Mouse (Mus musculus): ENCODE data around the gene Spag6l. TPM values are rescaled to one million over a fixed set of nuclear protein-coding genes. Genes with fewer than 3 reads are reported as not detected.
A peak's percentile ranks its signal among the peaks of the same experiment; 100 is the strongest.
"Not testable (repeated sequence)": the region's sequence is repeated elsewhere in the genome, so short reads cannot be mapped to it uniquely, and the experiment has no call there.

The Spag6l gene
- 0.48 and 0.51 TPM in 2 replicates for polyA plus RNA-seq (2015; fragmentation: Nextera tagmentation; extraction: Ambion mirVana)

DNA sequence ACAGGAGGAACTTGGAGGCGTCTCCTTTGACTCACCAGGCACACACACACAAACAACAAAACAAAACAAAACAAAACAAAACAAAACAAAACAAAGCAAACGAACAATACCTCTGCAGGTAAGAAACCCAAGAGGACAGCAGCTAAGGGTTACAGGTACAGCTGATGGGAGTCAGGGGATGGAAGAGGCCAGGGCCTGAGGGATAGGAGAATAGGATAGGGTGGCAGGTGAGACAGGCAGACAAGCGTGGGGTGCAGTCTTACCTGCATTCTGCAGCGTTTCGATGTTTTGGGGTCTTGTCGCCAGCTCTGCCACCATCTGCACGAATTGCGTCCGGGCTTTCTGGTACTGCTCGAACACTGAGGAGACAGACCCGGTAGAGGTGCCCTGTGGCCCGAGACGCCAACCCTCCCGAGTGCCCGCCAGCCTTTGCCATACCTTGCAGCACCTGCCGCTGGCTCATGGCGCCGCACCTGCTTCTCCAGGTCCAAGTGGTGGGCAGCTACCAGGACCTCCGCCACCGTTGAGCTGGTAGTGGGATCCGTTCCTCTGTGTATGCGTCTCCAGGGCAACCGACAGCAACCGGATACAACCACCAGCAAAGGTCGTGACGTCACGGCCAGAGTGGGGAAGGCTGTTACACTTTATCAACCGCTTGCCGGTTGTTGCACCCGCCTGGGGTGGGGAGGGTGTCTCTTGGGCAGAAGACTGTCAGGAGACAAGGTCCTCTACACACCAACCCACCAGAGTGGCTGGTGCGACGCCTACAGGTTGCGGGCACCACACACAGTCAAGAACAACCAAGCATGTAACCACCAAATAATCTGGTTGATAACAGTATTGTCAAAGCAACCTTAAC, at the start of gene Spag6l:
Spag6l (minus strand) TSS at position 700 of the 859 bp plus-strand sequence.
- peak within 1 kb of the TSS; percentile 76 for H3K4me2 ChIP-seq
- H3K9ac ChIP-seq, result peak within 1 kb of the TSS; percentile 21; the same call in 1 of the 2 replicates
- WGBS, result 6% methylated on average over 33 of the region's 33 CpGs
- H3K27me3 ChIP-seq, result no peaks in the 10 kb centered on the region
- H3K4me1 ChIP-seq, result peaks cover 7% of the 10 kb centered on the region
- H3K27ac ChIP-seq, result no peak within 1 kb of the TSS
- H3K9me3 ChIP-seq (replicated peaks), result no peaks in the 10 kb centered on the region
- ATAC-seq (replicated peaks; ENCODE audit: low FRiP score), result peak; percentile 92
- H3K4me3 ChIP-seq (replicated peaks), result peak within 1 kb of the TSS; percentile 44
- no peaks in the 10 kb centered on the region for H3K36me3 ChIP-seq

DNA sequence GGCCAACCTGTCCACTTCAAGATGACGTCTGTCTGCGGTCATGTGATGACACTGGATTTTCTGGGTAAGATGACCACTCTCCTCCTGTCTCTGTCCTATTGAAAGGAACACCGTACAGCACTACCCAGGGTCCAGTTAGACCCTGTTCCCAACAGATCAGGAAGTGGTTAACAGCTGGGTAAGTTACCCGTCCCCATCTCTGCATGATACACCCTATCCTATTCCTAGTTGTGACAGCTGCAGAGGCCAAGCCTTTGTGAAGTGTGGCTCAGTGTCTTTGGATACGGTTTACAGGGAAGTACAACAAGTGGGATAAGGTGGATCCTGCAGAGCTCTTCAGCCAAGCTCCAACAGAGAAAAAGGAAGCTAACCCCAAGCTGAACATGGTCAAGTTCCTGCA, 49.8 kb upstream of the Spag6l start:
- WGBS, result 92% methylated on average over 5 of the region's 5 CpGs
- peaks cover 88% of the 10 kb centered on the region for H3K36me3 ChIP-seq

DNA sequence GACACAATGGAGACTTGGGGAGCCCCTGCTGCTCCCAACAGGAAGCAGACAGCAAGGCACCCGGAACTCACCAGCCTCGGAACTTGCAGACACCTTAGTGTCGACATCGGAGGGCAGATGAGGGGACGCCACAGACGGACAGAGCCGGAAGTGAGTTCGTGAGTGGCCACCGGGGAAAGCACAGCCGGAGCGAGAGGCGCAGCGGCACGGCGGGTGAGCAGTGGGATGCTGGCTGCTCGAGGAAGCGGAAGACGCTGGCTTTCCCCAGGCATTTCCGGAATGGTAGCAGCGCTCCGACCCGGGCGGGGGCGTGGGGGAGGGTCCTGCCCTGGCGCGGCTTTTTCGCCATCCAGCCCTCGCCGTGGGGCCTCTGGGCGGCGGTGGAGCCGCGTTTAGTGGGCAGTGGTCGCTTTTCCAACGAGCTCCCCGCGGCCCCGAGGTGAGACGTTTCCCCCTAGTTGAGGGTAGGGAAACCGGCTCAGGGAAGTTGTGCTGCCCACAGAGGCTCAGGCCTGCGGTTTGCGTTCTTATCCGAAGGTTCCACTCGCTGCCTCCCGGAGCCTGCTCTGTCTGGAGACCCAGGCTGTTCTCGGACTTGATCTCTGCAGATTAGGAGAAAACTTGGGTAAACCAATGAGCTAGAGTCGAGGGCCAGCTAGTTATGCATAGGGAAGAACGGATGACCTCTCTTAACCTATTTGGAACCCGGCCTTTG, 41.5 kb upstream of the Spag6l start, which contains the start of the genes Top3b and Vpreb1:
Top3b (plus strand) TSS at position 120 of the 715 bp plus-strand sequence.
Vpreb1 (minus strand) TSS at position 227 of the 715 bp plus-strand sequence.
- ATAC-seq (replicated peaks; ENCODE audit: low FRiP score), result peak; percentile 98
- Histone ChIP-seq H3K36me3 (peaks cover 8% of the 10 kb centered on the region), H3K27me3 (no peaks in the 10 kb centered on the region), H3K9ac (peak within 1 kb of the TSS; percentile 90), H3K4me1 (peaks cover 13% of the 10 kb centered on the region), H3K27ac (peak within 1 kb of the TSS; percentile 95), H3K9me3 (replicated peaks) (peaks cover 1% of the 10 kb centered on the region; the same call in 1 of the 2 replicates), H3K4me2 (peak within 1 kb of the TSS; percentile 71), H3K4me3 (replicated peaks) (peak within 1 kb of the TSS; percentile 66)
- WGBS, result under 1% methylated on average over 49 of the region's 49 CpGs

More for the DNA sequence above, 49.8 kb upstream of the Spag6l start:
- no peak overlapping the region for H3K4me3 ChIP-seq (replicated peaks)
- H3K4me2 ChIP-seq, result no peak overlapping the region
- no peak overlapping the region for H3K27ac ChIP-seq
- H3K27me3 ChIP-seq, result no peaks in the 10 kb centered on the region
- peaks cover 7% of the 10 kb centered on the region; the same call in 1 of the 2 replicates for H3K9me3 ChIP-seq (replicated peaks)
- H3K4me1 ChIP-seq, result no peaks in the 10 kb centered on the region
- no peak for ATAC-seq (replicated peaks; ENCODE audit: low FRiP score)
- no peak overlapping the region for H3K9ac ChIP-seq

DNA sequence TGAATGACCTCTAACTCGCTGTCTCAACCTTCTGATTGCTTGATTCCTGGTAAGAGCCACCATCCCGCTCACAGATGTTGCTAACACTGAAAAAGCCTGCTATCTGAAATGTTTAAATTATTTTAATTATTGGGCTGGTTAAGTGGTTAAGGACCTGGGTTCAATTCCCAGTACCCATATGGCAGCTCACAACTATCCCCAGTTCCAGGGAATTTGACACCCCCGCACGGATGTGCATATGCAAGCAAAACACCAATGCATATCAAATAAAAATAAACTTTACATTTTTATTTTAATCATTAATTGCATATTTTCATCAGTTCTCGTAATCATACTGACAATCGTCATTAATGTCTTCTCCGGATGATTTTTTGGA, 41.0 kb upstream of the Spag6l start:
- Histone ChIP-seq H3K36me3 (peaks cover 4% of the 10 kb centered on the region), H3K4me2 (peak overlapping the region; percentile 71), H3K9ac (peak overlapping the region; percentile 90), H3K27me3 (no peaks in the 10 kb centered on the region), H3K9me3 (replicated peaks) (no peaks in the 10 kb centered on the region), H3K4me3 (replicated peaks) (peak overlapping the region; percentile 66), H3K27ac (peak overlapping the region; percentile 95), H3K4me1 (peaks cover 13% of the 10 kb centered on the region)
- 35% methylated on average over 7 of the region's 7 CpGs for WGBS
- ATAC-seq (replicated peaks; ENCODE audit: low FRiP score), result peak; percentile 34; the same call in 1 of the 2 replicates

DNA sequence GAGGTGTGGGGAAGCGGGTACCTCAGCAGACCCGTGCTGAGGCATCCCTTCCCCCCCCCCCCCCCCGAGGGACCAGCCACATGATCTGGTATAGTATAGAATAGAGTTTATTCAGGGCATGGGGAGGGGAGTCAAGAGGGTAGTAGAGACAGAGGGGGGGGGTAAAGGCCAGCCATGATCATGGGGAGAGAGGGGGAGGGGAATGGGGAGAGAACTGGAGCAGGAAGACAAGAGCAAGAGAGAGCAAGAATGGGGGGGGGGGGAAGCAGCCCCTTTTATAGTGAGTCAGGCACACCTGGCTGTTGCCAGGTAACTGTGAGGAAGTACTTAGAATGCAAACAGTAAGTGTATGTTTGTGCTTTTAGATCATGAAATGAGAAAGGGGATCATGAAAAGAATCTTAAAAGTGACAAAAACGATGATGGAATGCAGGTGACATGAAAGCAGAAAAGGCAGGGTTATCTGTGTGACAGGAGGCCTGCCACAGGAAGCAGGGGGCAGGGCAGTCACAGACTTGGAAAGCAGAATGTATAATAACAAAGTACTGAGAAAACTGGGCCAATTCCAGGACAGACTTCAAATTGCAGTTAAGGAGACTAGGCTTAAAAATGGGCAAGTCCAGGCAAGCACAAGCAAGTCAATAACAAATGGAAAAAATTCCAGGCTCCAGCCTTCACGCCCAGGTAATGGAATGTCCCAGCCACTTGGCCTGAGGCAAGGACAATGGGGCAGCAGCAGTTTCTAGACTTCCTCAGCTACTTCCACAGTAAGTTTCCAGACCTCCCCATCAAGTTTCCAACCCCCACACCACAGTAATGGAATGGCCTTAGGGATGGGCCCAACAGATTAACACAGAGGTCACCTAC, 36.7 kb upstream of the Spag6l start:
- H3K4me1 ChIP-seq, result 0 out of 2 replicates have a peak, but pooled peaks cover 3% of the 10 kb centered on the region
- WGBS, result 54% methylated on average over 4 of the region's 5 CpGs
- 0 out of 2 replicates have a peak overlapping the region, but pooled peaks have one; percentile 37 for H3K27ac ChIP-seq

DNA sequence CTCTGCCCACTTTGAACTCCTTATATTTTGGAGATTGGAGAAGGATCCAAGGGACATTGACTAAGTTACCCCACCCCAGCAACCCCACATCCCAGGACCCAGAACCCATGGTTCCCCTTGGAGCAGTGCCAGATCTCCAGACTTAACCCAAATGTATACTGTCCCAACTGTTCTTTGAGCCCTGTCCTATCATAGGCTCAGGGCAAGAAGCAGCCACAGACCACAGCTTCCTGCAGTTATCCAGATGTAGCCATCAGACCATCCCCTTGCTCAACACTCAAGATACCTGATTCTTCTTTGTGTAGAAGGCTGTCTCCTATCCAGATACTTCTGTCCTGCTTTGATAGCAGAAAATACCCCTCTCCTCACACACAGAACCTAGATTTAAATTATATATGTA, 36.0 kb upstream of the Spag6l start:
- Histone ChIP-seq H3K27me3 (no peaks in the 10 kb centered on the region), H3K4me3 (replicated peaks) (no peak overlapping the region), H3K4me1 (0 out of 2 replicates have a peak, but pooled peaks cover 2% of the 10 kb centered on the region), H3K9me3 (replicated peaks) (no peaks in the 10 kb centered on the region), H3K36me3 (no peaks in the 10 kb centered on the region), H3K9ac (no peak overlapping the region), H3K27ac (no peak overlapping the region), H3K4me2 (no peak overlapping the region)
- no peak for ATAC-seq (replicated peaks; ENCODE audit: low FRiP score)

More for the DNA sequence above, 36.7 kb upstream of the Spag6l start:
- Histone ChIP-seq H3K9me3 (replicated peaks) (no peaks in the 10 kb centered on the region), H3K4me2 (no peak overlapping the region), H3K9ac (no peak overlapping the region), H3K27me3 (no peaks in the 10 kb centered on the region), H3K36me3 (no peaks in the 10 kb centered on the region), H3K4me3 (replicated peaks) (no peak overlapping the region)
- no peak for ATAC-seq (replicated peaks; ENCODE audit: low FRiP score)

DNA sequence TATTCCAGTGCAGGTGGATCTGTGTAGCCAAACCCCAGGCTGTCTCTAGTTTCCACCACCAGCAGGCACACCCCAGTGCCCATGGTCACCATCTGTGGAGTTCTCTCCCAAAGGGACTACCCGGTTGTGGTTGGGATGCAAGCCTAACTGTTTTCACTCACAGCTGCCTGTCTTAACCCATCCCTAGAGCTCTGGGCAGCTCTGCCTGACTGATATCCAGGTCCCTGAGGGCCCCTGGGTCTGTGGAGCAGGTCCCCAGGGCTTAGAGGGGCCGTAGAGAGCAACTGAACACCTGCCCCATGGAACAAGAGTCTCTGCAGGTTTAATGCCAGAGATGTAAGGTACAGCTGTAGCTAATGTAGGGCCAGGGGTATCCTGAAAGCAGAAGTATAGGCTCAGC, 34.7 kb upstream of the Spag6l start, which contains the start of gene Igll1:
Igll1 (minus strand) TSS at position 8 of the 400 bp plus-strand sequence.
- WGBS, result 74% methylated on average over 2 of the region's 2 CpGs
- ATAC-seq (replicated peaks; ENCODE audit: low FRiP score), result no peak

DNA sequence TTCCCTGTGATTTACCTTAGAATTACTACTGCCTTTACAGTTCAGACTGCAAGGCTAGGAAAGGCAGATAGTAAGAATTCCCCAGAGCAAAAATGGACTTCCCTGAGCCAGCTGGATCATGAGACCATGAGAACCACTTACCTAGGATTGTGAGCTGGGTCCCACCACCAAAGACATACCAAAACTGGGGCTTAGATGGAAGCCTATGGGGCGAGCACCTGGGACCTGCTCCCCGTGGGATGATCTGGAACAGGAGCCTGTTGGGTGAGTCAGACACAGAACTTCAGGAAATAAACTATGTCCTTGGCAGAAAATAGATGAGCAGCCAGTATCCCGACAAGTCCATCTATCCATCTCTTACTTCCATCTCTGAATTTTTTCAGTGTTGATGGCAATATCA, 33.0 kb upstream of the Spag6l start:
- H3K4me3 ChIP-seq (replicated peaks), result no peak overlapping the region
- H3K4me2 ChIP-seq, result no peak overlapping the region
- no peak overlapping the region for H3K27ac ChIP-seq
- no peaks in the 10 kb centered on the region for H3K27me3 ChIP-seq
- no peaks in the 10 kb centered on the region for H3K4me1 ChIP-seq
- 71% methylated on average over 3 of the region's 3 CpGs for WGBS
- H3K9ac ChIP-seq, result no peak overlapping the region
- no peak for ATAC-seq (replicated peaks; ENCODE audit: low FRiP score)
- H3K36me3 ChIP-seq, result no peaks in the 10 kb centered on the region
- no peaks in the 10 kb centered on the region for H3K9me3 ChIP-seq (replicated peaks)

More for the DNA sequence above, 34.7 kb upstream of the Spag6l start, which contains the start of gene Igll1:
- no peaks in the 10 kb centered on the region for H3K4me1 ChIP-seq
- no peak within 1 kb of the TSS for H3K4me2 ChIP-seq
- no peaks in the 10 kb centered on the region for H3K9me3 ChIP-seq (replicated peaks)
- no peak within 1 kb of the TSS for H3K27ac ChIP-seq
- no peaks in the 10 kb centered on the region for H3K36me3 ChIP-seq
- H3K27me3 ChIP-seq, result no peaks in the 10 kb centered on the region
- H3K4me3 ChIP-seq (replicated peaks), result no peak within 1 kb of the TSS
- H3K9ac ChIP-seq, result no peak within 1 kb of the TSS

DNA sequence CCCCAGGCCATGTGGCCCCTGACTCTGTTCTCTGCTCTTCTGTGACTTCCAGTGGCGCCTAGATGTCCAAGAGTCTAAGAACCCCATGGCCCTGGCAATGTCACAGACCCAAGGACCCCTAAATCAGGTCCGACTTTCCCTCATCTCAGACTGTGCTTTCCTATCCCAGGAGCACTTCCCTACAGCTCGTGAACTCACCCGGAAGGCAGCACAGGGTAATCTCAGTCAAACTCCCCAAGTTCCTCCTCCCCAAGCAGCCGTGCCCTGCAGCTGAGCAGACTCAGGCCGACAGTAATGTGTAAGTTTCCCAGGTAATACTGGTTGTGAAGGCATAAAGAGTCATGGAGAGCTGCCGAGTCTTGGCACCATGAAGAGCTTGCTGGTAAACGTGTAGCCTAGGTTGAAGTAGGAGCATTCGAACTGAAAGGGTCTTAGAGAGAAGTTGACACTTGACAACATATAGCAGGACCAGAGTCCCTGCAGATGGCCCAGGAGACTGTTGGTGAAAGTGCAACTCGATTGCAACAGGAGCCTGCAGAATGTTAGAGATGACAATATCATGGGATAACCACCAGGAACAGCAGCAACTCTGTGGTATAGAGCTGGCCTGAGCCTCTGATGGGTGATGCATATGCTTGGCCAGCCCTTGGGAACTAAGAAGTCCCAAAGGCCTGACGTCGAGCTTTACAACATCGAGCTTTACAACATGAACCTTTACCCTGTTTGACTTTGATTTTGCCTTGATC, 27.6 kb upstream of the Spag6l start:
- no peaks in the 10 kb centered on the region for H3K4me1 ChIP-seq
- H3K27ac ChIP-seq, result no peak overlapping the region
- H3K9ac ChIP-seq, result no peak overlapping the region
- H3K4me2 ChIP-seq, result no peak overlapping the region
- H3K27me3 ChIP-seq, result no peaks in the 10 kb centered on the region
- H3K36me3 ChIP-seq, result no peaks in the 10 kb centered on the region
- 72% methylated on average over 13 of the region's 13 CpGs for WGBS
- no peak for ATAC-seq (replicated peaks; ENCODE audit: low FRiP score)
- H3K4me3 ChIP-seq (replicated peaks), result no peak overlapping the region
- H3K9me3 ChIP-seq (replicated peaks), result no peaks in the 10 kb centered on the region

DNA sequence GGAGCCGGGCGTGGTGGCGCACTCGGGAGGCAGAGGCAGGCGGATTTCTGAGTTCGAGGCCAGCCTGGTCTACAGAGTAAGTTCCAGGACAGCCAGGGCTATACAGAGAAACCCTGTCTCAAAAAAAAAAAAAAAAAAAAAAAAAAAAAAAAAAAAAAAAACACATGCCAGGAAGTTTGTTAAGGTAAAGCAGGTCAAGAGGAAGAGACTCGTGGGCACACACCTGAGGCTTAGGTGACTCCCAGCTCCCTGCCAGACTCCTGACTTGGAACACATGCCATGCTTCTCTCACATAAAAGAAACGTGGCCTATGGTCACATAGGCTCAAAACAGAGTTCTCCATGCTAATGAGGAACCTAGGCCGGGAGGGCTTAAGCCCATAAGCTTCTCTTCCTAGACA, 26.8 kb upstream of the Spag6l start:
- not testable (repeated sequence) for H3K4me2 ChIP-seq; ATAC-seq (replicated peaks; ENCODE audit: low FRiP score); H3K4me1 ChIP-seq; H3K27ac ChIP-seq; H3K9me3 ChIP-seq (replicated peaks); H3K27me3 ChIP-seq; H3K36me3 ChIP-seq; H3K9ac ChIP-seq; H3K4me3 ChIP-seq (replicated peaks)
- WGBS, result 86% methylated on average over 9 of the region's 9 CpGs

DNA sequence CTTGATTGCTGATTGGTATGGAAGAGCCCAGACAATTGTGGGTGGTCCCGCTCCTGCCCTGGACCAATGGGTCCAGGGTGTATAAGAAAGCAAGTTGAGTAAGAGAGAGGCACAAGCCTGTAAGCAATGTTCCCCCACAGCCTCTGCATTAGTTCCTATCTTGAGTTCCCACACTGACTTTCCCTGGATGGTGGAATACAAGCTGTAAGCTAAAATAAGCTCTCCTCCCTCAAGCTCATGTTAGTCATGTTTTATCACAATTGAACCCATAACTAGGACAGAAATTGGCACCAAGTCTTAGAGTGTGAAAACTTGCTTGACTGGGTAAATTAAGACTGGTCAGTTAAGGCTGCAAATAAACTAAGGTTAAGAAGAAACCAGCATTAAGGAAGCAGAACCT, 26.3 kb upstream of the Spag6l start:
- no peak overlapping the region for H3K4me3 ChIP-seq (replicated peaks)
- H3K36me3 ChIP-seq, result no peaks in the 10 kb centered on the region
- H3K9me3 ChIP-seq (replicated peaks), result no peaks in the 10 kb centered on the region
- no peaks in the 10 kb centered on the region for H3K4me1 ChIP-seq
- H3K9ac ChIP-seq, result no peak overlapping the region
- H3K4me2 ChIP-seq, result no peak overlapping the region
- H3K27me3 ChIP-seq, result no peaks in the 10 kb centered on the region
- no peak overlapping the region for H3K27ac ChIP-seq
- 92% methylated on average over 1 of the region's 1 CpGs for WGBS
- no peak for ATAC-seq (replicated peaks; ENCODE audit: low FRiP score)

All from kidney, embryonic 15.5 days (tissue).